Mouse (Mus musculus): ENCODE measurements around the gene Flot2.

- no peak for TF ChIP-seq EP300 (IDR thresholded peaks at IDR 0.05; ENCODE audit: low read depth)
- TF ChIP-seq CTCF (IDR thresholded peaks at IDR 0.05; ENCODE audit: low read depth) = no peak
Measured at GRCm38 (mm10) chr11:78102142-78102541, 64.4 kb downstream of the Flot2 start.

Measured in heart, postnatal 0 days (tissue).